Mouse (Mus musculus): Measurements from ENCODE around the gene Mrps24. TPM values are rescaled to one million over a fixed set of nuclear protein-coding genes. Genes with fewer than 3 reads are reported as not detected.

Gene Mrps24
- polyA plus RNA-seq, 1 experiment from 2014 or later, result 198 TPM

DNA sequence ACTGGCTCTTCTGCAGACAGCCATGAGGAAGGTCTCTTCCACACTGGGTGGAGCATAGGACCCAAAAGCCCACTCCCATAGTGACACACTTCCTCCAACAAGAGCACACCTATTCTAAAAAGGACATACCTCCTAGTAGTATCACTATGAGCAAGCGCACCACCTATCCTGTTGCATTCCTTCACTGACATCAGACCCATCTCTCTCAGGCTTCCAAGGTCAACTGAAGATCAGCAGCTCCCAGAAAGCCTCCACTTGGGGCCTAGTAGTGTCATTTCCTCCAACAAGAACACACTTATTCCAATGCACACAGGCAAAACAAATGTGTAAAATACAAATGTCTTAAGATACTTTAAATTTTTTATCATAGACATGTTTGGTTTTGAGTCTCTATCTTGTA, 13.7 kb downstream of the Mrps24 start:
- Histone ChIP-seq H3K9me3 (ENCODE audit: control insufficient read depth, low read length) (no peaks in the 10 kb centered on the region), H3K27me3 (replicated peaks; ENCODE audit: control insufficient read depth, insufficient read depth, low read length) (no peaks in the 10 kb centered on the region), H3K27ac (replicated peaks; ENCODE audit: low read depth, low read length) (no peak overlapping the region), H3K4me1 (ENCODE audit: control insufficient read depth, insufficient read depth, low read length) (peaks cover 12% of the 10 kb centered on the region), H3K9ac (ENCODE audit: low read depth, low read length) (no peak overlapping the region), H3K36me3 (ENCODE audit: control insufficient read depth, insufficient read depth, low read length) (peaks cover 21% of the 10 kb centered on the region), H3K4me2 (ENCODE audit: low read depth, low read length) (no peak overlapping the region), H3K4me3 (ENCODE audit: low read depth, low read length) (no peak overlapping the region)
- DNase-seq (ENCODE audit: low spot score), result no peak
- ATAC-seq (ENCODE audit: low read depth), result no peak
- 94% methylated on average over 1 of the region's 1 CpGs for WGBS

DNA sequence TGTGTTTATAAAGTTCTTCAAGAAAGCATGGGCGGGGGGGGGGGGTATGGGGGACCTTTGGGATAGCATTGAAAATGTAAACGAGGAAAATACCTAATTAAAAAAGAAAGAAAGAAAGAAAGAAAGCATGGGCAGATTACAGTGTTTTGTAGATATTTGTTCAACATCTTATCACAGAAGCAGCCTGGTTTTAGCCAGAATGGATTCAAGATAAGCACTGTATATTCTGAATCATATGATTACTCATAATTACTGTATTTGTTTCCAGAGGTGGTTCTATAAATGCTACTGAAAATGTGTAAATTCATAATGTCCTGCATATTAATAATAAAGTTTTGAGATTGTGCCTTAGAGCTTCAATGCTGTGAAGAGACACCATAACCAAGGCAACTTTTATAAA, 14.2 kb downstream of the Mrps24 start:
- no peak overlapping the region for H3K9ac ChIP-seq (ENCODE audit: low read depth, low read length)
- H3K9me3 ChIP-seq (ENCODE audit: control insufficient read depth, low read length), result no peaks in the 10 kb centered on the region
- H3K36me3 ChIP-seq (ENCODE audit: control insufficient read depth, insufficient read depth, low read length), result peaks cover 21% of the 10 kb centered on the region
- ATAC-seq (ENCODE audit: low read depth) (no peak), DNase-seq (ENCODE audit: low spot score) (no peak)
- peaks cover 6% of the 10 kb centered on the region; the same call in 1 of the 2 replicates for H3K4me1 ChIP-seq (ENCODE audit: control insufficient read depth, insufficient read depth, low read length)
- H3K4me3 ChIP-seq (ENCODE audit: low read depth, low read length), result no peak overlapping the region
- no peak overlapping the region for H3K4me2 ChIP-seq (ENCODE audit: low read depth, low read length)
- no peaks in the 10 kb centered on the region for H3K27me3 ChIP-seq (replicated peaks; ENCODE audit: control insufficient read depth, insufficient read depth, low read length)
- no peak overlapping the region for H3K27ac ChIP-seq (replicated peaks; ENCODE audit: low read depth, low read length)
- 89% methylated on average over 2 of the region's 2 CpGs for WGBS

DNA sequence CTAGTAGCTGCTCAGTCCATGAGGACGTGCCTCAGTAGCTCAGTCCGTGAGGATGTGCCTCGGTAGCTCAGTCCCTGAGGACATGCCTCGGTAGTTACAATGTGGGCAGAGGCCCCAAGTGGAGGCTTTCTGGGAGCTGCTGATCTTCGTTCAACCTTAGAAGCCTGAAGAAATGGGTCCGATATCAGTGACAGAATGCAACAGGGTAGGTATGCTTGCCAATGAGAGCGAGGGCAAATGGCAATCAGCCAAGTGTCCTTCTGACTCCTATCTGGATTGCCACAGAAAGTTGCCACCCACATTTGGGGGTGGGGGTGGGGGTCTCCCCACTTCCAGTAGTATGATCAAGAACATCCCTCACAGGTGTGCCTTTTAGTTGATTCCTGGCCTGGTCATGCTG, 14.7 kb downstream of the Mrps24 start:
- ATAC-seq (ENCODE audit: low read depth) (no peak), DNase-seq (ENCODE audit: low spot score) (no peak)
- H3K27me3 ChIP-seq (replicated peaks; ENCODE audit: control insufficient read depth, insufficient read depth, low read length), result no peaks in the 10 kb centered on the region
- WGBS, result 92% methylated on average over 7 of the region's 7 CpGs
- H3K9ac ChIP-seq (ENCODE audit: low read depth, low read length), result no peak overlapping the region
- H3K9me3 ChIP-seq (ENCODE audit: control insufficient read depth, low read length), result no peaks in the 10 kb centered on the region
- peaks cover 21% of the 10 kb centered on the region for H3K36me3 ChIP-seq (ENCODE audit: control insufficient read depth, insufficient read depth, low read length)
- H3K4me3 ChIP-seq (ENCODE audit: low read depth, low read length), result no peak overlapping the region
- H3K4me1 ChIP-seq (ENCODE audit: control insufficient read depth, insufficient read depth, low read length), result peaks cover 1% of the 10 kb centered on the region; the same call in 1 of the 2 replicates
- no peak overlapping the region for H3K4me2 ChIP-seq (ENCODE audit: low read depth, low read length)
- H3K27ac ChIP-seq (replicated peaks; ENCODE audit: low read depth, low read length), result no peak overlapping the region

DNA sequence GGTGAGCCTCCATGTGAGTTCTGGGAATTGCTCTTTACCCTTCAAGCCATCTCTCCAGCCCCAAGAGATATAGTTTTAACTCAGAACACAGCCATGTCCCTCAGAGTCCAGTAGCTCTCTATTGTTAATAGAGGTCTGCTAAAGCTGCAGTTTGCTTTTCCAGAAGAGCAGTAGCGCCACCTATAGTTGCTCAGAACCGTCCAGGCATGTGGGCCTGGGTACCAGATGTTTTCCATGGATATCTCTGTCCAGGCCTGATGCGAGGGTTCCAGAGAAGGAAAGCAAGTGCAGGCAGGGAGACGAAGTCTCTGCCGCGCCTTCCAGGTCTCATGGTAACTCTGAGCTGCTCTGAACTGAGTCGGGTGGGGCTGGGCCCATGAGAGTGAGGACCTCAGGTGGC, 23.7 kb downstream of the Mrps24 start:
- DNase-seq (ENCODE audit: low spot score), result peak; percentile 72
- WGBS, result 29% methylated on average over 7 of the region's 7 CpGs
- ATAC-seq (ENCODE audit: low read depth), result no peak

DNA sequence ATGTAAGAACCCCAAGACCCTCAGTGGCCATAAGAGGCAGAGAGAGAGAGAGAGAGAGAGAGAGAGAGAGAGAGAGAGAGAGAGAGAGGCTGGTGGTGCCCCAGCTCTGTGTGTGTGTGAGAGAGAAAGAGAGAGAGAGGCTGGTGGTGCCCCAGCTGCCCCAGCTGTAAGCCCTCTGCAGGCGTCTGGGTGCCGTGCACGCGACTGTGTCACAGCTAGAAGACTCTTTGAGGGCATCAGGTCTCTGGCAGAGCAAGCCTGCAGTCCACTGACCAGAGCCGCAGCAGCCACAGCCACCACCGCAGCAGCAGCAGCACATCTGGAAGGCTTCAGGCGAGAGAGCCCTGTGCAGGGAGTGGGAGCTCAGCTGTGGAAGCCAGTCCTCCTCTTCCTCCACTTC, 31.2 kb downstream of the Mrps24 start:
- H3K9me3 ChIP-seq (ENCODE audit: control insufficient read depth, low read length), result no peaks in the 10 kb centered on the region
- DNase-seq (ENCODE audit: low spot score), result no peak
- no peak overlapping the region for H3K27ac ChIP-seq (replicated peaks; ENCODE audit: low read depth, low read length)
- no peak overlapping the region for H3K4me3 ChIP-seq (ENCODE audit: low read depth, low read length)
- no peaks in the 10 kb centered on the region for H3K36me3 ChIP-seq (ENCODE audit: control insufficient read depth, insufficient read depth, low read length)
- no peak overlapping the region for H3K4me2 ChIP-seq (ENCODE audit: low read depth, low read length)
- no peaks in the 10 kb centered on the region for H3K4me1 ChIP-seq (ENCODE audit: control insufficient read depth, insufficient read depth, low read length)
- ATAC-seq (ENCODE audit: low read depth), result no peak
- H3K9ac ChIP-seq (ENCODE audit: low read depth, low read length), result no peak overlapping the region
- no peaks in the 10 kb centered on the region for H3K27me3 ChIP-seq (replicated peaks; ENCODE audit: control insufficient read depth, insufficient read depth, low read length)
- WGBS, result 18% methylated on average over 7 of the region's 7 CpGs

More for the DNA sequence above, 23.7 kb downstream of the Mrps24 start:
- H3K4me2 ChIP-seq (ENCODE audit: low read depth, low read length), result no peak overlapping the region
- H3K9ac ChIP-seq (ENCODE audit: low read depth, low read length), result no peak overlapping the region
- no peak overlapping the region for H3K4me3 ChIP-seq (ENCODE audit: low read depth, low read length)
- no peaks in the 10 kb centered on the region for H3K27me3 ChIP-seq (replicated peaks; ENCODE audit: control insufficient read depth, insufficient read depth, low read length)
- H3K4me1 ChIP-seq (ENCODE audit: control insufficient read depth, insufficient read depth, low read length), result no peaks in the 10 kb centered on the region
- H3K36me3 ChIP-seq (ENCODE audit: control insufficient read depth, insufficient read depth, low read length), result no peaks in the 10 kb centered on the region
- H3K9me3 ChIP-seq (ENCODE audit: control insufficient read depth, low read length), result no peaks in the 10 kb centered on the region
- H3K27ac ChIP-seq (replicated peaks; ENCODE audit: low read depth, low read length), result no peak overlapping the region

DNA sequence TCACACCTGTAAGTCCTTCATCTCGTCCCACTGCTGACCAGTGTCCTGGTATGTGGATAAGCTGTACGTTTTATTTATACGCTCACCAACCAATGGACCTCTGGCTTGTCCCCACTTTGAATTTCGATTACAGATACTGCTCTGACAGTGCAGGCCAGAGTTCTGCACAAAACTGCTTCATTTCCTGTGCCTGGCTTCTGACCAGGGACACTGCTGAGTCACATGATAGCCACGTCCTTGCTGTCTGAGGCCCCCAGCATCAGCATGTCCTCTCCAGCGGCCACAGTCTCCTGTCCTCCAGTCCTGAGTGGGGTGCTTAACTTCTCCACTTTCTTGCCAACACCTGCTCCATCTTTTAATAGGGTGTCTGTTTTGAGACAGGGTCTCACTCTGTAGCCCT, 32.9 kb downstream of the Mrps24 start:
- H3K4me1 ChIP-seq (ENCODE audit: control insufficient read depth, insufficient read depth, low read length), result no peaks in the 10 kb centered on the region
- no peak overlapping the region for H3K4me2 ChIP-seq (ENCODE audit: low read depth, low read length)
- 67% methylated on average over 6 of the region's 6 CpGs for WGBS
- H3K27me3 ChIP-seq (replicated peaks; ENCODE audit: control insufficient read depth, insufficient read depth, low read length), result no peaks in the 10 kb centered on the region
- H3K36me3 ChIP-seq (ENCODE audit: control insufficient read depth, insufficient read depth, low read length), result no peaks in the 10 kb centered on the region
- ATAC-seq (ENCODE audit: low read depth) (no peak), DNase-seq (ENCODE audit: low spot score) (no peak)
- H3K9me3 ChIP-seq (ENCODE audit: control insufficient read depth, low read length), result no peaks in the 10 kb centered on the region
- no peak overlapping the region for H3K9ac ChIP-seq (ENCODE audit: low read depth, low read length)
- H3K4me3 ChIP-seq (ENCODE audit: low read depth, low read length), result no peak overlapping the region
- H3K27ac ChIP-seq (replicated peaks; ENCODE audit: low read depth, low read length), result no peak overlapping the region

Other genes starting within 250 kb of the Mrps24 start
- 205 and 223 TPM in 2 replicates for gene Xbp1, start 195.0 kb downstream of the Mrps24 start, polyA plus RNA-seq (2014; fragmentation: Nextera tagmentation; extraction: Ambion mirVana)
- 18.2 and 22.1 TPM in 2 replicates for gene Ccdc117, start 173.5 kb downstream of the Mrps24 start, polyA plus RNA-seq (2014; fragmentation: Nextera tagmentation; extraction: Ambion mirVana)
- gene Ankrd36, start 146.0 kb downstream of the Mrps24 start, polyA plus RNA-seq (2014; fragmentation: Nextera tagmentation; extraction: Ambion mirVana), result not detected in 2 replicates
- 22.5 and 25.2 TPM in 2 replicates for gene Urgcp, start 46.7 kb upstream of the Mrps24 start, polyA plus RNA-seq (2014; fragmentation: Nextera tagmentation; extraction: Ambion mirVana)
- 82.5 and 102 TPM in 2 replicates for gene Dbnl, start 72.8 kb upstream of the Mrps24 start, polyA plus RNA-seq (2014; fragmentation: Nextera tagmentation; extraction: Ambion mirVana)
- 157 and 228 TPM in 2 replicates for gene Pgam2, start 88.1 kb upstream of the Mrps24 start, polyA plus RNA-seq (2014; fragmentation: Nextera tagmentation; extraction: Ambion mirVana)
- 6.0 and 7.9 TPM in 2 replicates for gene Polm, start 122.3 kb upstream of the Mrps24 start, polyA plus RNA-seq (2014; fragmentation: Nextera tagmentation; extraction: Ambion mirVana)
- gene Aebp1, start 146.3 kb upstream of the Mrps24 start, polyA plus RNA-seq (2014; fragmentation: Nextera tagmentation; extraction: Ambion mirVana), result 68.8 and 73.6 TPM in 2 replicates
- 83.2 and 98.3 TPM in 2 replicates for gene Pold2, start 162.6 kb upstream of the Mrps24 start, polyA plus RNA-seq (2014; fragmentation: Nextera tagmentation; extraction: Ambion mirVana)
- 0.63 and 1.5 TPM in 2 replicates for gene Myl7, start 183.1 kb upstream of the Mrps24 start, polyA plus RNA-seq (2014; fragmentation: Nextera tagmentation; extraction: Ambion mirVana)
- gene Gck, start 234.4 kb upstream of the Mrps24 start, polyA plus RNA-seq (2014; fragmentation: Nextera tagmentation; extraction: Ambion mirVana), result 1.0 and 2.3 TPM in 2 replicates
- 30.9 and 33.1 TPM in 2 replicates for gene Ykt6, start 240.0 kb upstream of the Mrps24 start, polyA plus RNA-seq (2014; fragmentation: Nextera tagmentation; extraction: Ambion mirVana)